Mouse (Mus musculus): ENCODE results near the gene Pkn3.

DNA sequence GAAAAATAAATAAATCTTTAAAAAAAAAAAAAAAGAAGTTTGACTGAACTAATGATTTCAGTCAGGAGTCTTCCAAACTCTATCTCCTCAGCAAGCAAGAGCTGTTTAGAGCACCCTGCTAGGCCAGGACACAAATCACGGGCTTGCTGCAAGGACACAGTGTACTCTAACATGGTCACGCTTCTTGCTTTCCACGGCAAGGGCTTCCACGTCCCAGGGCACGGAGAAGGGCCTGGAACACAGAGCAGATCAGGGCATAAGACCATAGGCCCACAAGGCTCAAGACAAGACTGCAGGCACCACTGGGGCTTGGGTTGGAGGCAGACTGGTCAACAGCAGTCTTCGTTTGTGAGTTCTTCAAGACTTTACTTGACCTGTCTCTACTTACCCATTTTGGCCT is 30.4 kb upstream of the Pkn3 start:
- no peak for TF ChIP-seq POLR2A (IDR thresholded peaks at IDR 0.05; ENCODE audit: insufficient read depth, low read length)
- TF ChIP-seq CTCF (IDR thresholded peaks at IDR 0.05; ENCODE audit: low read depth, low read length) = no peak
- no peak for TF ChIP-seq EP300 (IDR thresholded peaks at IDR 0.05; ENCODE audit: insufficient read depth, low read depth, low read length)
